Mouse (Mus musculus): ENCODE results near the gene Arhgef7. TPM values are rescaled to one million over a fixed set of nuclear protein-coding genes. Genes with fewer than 3 reads are reported as not detected.

The Arhgef7 gene
- total and polyA plus RNA-seq, 2 experiments, result 12.4 to 15.8 TPM

GRCm38 (mm10) chr8:11752338-11752737 is 24.8 kb downstream of the Arhgef7 start:
- H3K4me3 ChIP-seq (ENCODE audit: insufficient read depth, low read depth, low read length), result no peak overlapping the region
- peaks cover 32% of the 10 kb centered on the region for H3K4me1 ChIP-seq (ENCODE audit: control insufficient read depth, insufficient read depth, low read length)
- WGBS, result 64% methylated on average over 3 of the region's 3 CpGs
- TF ChIP-seq CTCF (IDR thresholded peaks at IDR 0.05; ENCODE audit: low read depth, low read length), result no peak
- no peak for TF ChIP-seq POLR2A (IDR thresholded peaks at IDR 0.05; ENCODE audit: extremely low read depth, insufficient read depth, low read length)
- H3K27ac ChIP-seq (replicated peaks; ENCODE audit: insufficient read depth, low read depth, low read length), result no peak overlapping the region
- peaks cover 25% of the 10 kb centered on the region for H3K79me2 ChIP-seq (ENCODE audit: control insufficient read depth, insufficient read depth, low read length)
- no peak for DNase-seq (ENCODE audit: extremely low read depth, low read depth, low spot score)
- H3K36me3 ChIP-seq (ENCODE audit: control insufficient read depth, insufficient read depth, low read length), result no peaks in the 10 kb centered on the region
- H3K9ac ChIP-seq (ENCODE audit: low read depth, low read length), result no peak overlapping the region
- no peaks in the 10 kb centered on the region for H3K27me3 ChIP-seq (ENCODE audit: control insufficient read depth, insufficient read depth, low read length)

GRCm38 (mm10) chr8:11753155-11753941 is 25.8 kb downstream of the Arhgef7 start:
- Histone ChIP-seq H3K27me3 (ENCODE audit: control insufficient read depth, insufficient read depth, low read length) (no peaks in the 10 kb centered on the region), H3K79me2 (ENCODE audit: control insufficient read depth, insufficient read depth, low read length) (peaks cover 23% of the 10 kb centered on the region), H3K36me3 (ENCODE audit: control insufficient read depth, insufficient read depth, low read length) (no peaks in the 10 kb centered on the region), H3K27ac (replicated peaks; ENCODE audit: insufficient read depth, low read depth, low read length) (peak overlapping the region; percentile 25; the same call in 1 of the 2 replicates), H3K9ac (ENCODE audit: low read depth, low read length) (no peak overlapping the region), H3K4me3 (ENCODE audit: insufficient read depth, low read depth, low read length) (no peak overlapping the region), H3K4me1 (ENCODE audit: control insufficient read depth, insufficient read depth, low read length) (peaks cover 26% of the 10 kb centered on the region)
- WGBS, result 48% methylated on average over 11 of the region's 11 CpGs
- no peak for TF ChIP-seq CTCF (IDR thresholded peaks at IDR 0.05; ENCODE audit: low read depth, low read length)
- no peak for TF ChIP-seq POLR2A (IDR thresholded peaks at IDR 0.05; ENCODE audit: extremely low read depth, insufficient read depth, low read length)
- DNase-seq (ENCODE audit: extremely low read depth, low read depth, low spot score), result peak; percentile 51

GRCm38 (mm10) chr8:11754723-11755122 is 27.2 kb downstream of the Arhgef7 start:
- H3K27ac ChIP-seq (replicated peaks; ENCODE audit: insufficient read depth, low read depth, low read length), result peak overlapping the region; percentile 27; the same call in 1 of the 2 replicates
- no peaks in the 10 kb centered on the region for H3K36me3 ChIP-seq (ENCODE audit: control insufficient read depth, insufficient read depth, low read length)
- no peak overlapping the region for H3K9ac ChIP-seq (ENCODE audit: low read depth, low read length)
- no peak overlapping the region for H3K4me3 ChIP-seq (ENCODE audit: insufficient read depth, low read depth, low read length)
- TF ChIP-seq CTCF (IDR thresholded peaks at IDR 0.05; ENCODE audit: low read depth, low read length), result no peak
- H3K4me1 ChIP-seq (ENCODE audit: control insufficient read depth, insufficient read depth, low read length), result peaks cover 31% of the 10 kb centered on the region
- DNase-seq (ENCODE audit: extremely low read depth, low read depth, low spot score), result peak; percentile 83
- H3K27me3 ChIP-seq (ENCODE audit: control insufficient read depth, insufficient read depth, low read length), result no peaks in the 10 kb centered on the region
- H3K79me2 ChIP-seq (ENCODE audit: control insufficient read depth, insufficient read depth, low read length), result peaks cover 28% of the 10 kb centered on the region

GRCm38 (mm10) chr8:11755873-11756272 is 28.4 kb downstream of the Arhgef7 start:
- peak; percentile 61 for DNase-seq (ENCODE audit: extremely low read depth, low read depth, low spot score)
- Histone ChIP-seq H3K27me3 (ENCODE audit: control insufficient read depth, insufficient read depth, low read length) (no peaks in the 10 kb centered on the region), H3K27ac (replicated peaks; ENCODE audit: insufficient read depth, low read depth, low read length) (no peak overlapping the region), H3K36me3 (ENCODE audit: control insufficient read depth, insufficient read depth, low read length) (no peaks in the 10 kb centered on the region), H3K9ac (ENCODE audit: low read depth, low read length) (no peak overlapping the region), H3K79me2 (ENCODE audit: control insufficient read depth, insufficient read depth, low read length) (peaks cover 26% of the 10 kb centered on the region), H3K4me3 (ENCODE audit: insufficient read depth, low read depth, low read length) (no peak overlapping the region), H3K4me1 (ENCODE audit: control insufficient read depth, insufficient read depth, low read length) (peaks cover 31% of the 10 kb centered on the region)
- WGBS, result 16% methylated on average over 5 of the region's 5 CpGs
- TF ChIP-seq POLR2A (IDR thresholded peaks at IDR 0.05; ENCODE audit: extremely low read depth, insufficient read depth, low read length), result no peak
- TF ChIP-seq CTCF (IDR thresholded peaks at IDR 0.05; ENCODE audit: low read depth, low read length), result peak; percentile 38

- H3K4me3 ChIP-seq (ENCODE audit: insufficient read depth, low read depth, low read length), result peak overlapping the region; percentile 93
- WGBS, result 2% methylated on average over 58 of the region's 59 CpGs
- no peaks in the 10 kb centered on the region for H3K36me3 ChIP-seq (ENCODE audit: control insufficient read depth, insufficient read depth, low read length)
- H3K9ac ChIP-seq (ENCODE audit: low read depth, low read length), result peak overlapping the region; percentile 96
- H3K4me1 ChIP-seq (ENCODE audit: control insufficient read depth, insufficient read depth, low read length), result peaks cover 26% of the 10 kb centered on the region
- no peaks in the 10 kb centered on the region for H3K27me3 ChIP-seq (ENCODE audit: control insufficient read depth, insufficient read depth, low read length)
- DNase-seq (ENCODE audit: extremely low read depth, low read depth, low spot score), result peak; percentile 50
- peak overlapping the region; percentile 77; the same call in 1 of the 2 replicates for H3K27ac ChIP-seq (replicated peaks; ENCODE audit: insufficient read depth, low read depth, low read length)
- TF ChIP-seq CTCF (IDR thresholded peaks at IDR 0.05; ENCODE audit: low read depth, low read length) (no peak), POLR2A (IDR thresholded peaks at IDR 0.05; ENCODE audit: extremely low read depth, insufficient read depth, low read length) (peak; percentile 72; the same call in 1 of the 2 replicates)
- H3K79me2 ChIP-seq (ENCODE audit: control insufficient read depth, insufficient read depth, low read length), result peaks cover 36% of the 10 kb centered on the region
Measured at GRCm38 (mm10) chr8:11757568-11758481, 30.3 kb downstream of the Arhgef7 start.

All from liver, adult 2 months (tissue).